Mouse (Mus musculus) testis, postnatal 10 days (tissue): ENCODE measurements at regions not wholly inside any gene's neighbourhood (a gene's known extent, or its start where the extent isn't known, plus 50 kb on each side); places are given as distances from the start of the nearest gene placed in this dataset.

Source experiments
- DNase-seq: peaks from one replicate; pipeline ENCODE4 v3.0.0; 2021; ENCODE audit warnings: low spot score

DNA sequence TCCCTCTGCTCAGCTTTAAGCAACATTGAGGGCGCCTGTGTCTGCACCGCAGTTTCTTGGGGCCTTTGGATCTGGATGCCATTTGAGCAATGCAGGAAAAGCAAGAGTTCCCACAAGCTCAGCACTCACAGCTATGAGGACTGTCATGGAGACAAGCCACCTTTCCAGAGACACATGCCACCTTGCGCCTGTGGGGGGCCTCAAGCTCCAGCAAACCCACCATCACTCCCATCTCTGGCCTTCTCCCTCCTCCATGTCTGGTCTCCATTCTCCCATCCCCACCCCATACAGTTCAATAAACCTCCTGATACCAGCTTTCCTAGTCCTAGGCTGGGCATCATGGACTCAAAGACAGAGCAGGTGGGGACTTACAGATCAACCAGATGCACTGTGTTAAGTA is 97.8 kb downstream of the Wdr11 start:
- DNase-seq, result no peak

- DNase-seq, result no peak
Observed at GRCm38 (mm10) chr7:129690868-129691267, 99.2 kb downstream of the Wdr11 start.

DNA sequence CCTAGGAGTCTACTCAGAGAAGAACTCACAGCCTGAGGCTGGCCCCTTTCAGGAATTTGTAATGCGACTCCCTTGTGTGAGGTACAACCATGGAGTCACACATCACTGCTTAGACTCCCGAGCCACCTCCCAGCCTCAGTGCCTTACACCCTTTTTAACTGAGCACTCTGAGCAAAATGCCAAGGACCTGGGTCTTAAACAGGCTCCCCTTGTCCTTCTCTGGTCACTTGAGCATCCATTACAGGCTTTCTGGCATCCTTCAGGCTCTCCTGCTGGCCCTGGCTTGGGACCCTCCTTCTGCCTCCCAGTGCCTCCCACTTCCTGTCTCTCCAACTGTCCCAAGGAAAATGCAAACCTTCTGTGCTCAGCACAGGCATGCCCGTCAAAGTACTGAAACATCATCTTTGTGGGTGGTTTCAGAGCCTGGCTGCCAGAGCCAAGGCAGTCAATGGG is 100.0 kb downstream of the Wdr11 start:
- no peak for DNase-seq

DNA sequence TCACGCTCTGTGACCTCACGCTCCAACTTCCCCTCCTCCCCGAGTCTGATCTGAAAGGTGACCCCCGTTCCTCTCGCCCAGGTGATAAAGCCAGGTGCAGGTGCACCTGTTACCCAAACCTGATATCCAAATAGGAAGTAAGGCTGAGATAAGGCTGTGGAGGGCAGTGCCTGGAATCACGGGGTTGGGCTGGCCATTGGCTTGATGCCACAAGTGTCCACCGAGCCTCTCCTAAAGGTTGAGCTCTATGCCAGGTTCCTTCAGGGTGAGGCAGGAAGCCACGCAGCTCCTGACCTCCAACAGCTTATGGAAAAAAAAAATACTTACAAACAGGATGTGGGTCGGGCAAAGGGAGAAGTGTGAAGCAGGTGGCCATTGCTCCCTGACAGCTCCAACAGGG is 102.0 kb downstream of the Wdr11 start:
- no peak for DNase-seq

DNA sequence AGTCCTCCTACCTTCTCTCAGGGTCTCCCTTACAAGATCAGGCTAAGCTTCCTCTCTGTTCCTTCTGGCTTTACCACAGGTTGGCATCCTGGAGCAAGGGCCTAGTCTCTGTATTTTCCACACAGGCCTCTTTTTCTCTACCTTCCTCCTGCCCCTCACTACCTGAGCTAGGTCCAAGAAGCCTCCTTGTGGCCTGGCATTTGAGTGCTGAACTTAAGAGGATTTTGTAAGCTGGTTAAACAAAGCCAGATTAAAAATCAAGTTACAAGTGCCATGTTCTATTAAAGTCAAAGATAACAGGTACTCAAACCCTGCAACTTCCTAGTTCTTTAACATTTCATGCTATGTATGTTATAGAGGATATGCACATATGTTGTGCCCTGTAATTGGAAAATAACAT is 102.5 kb downstream of the Wdr11 start:
- no peak for DNase-seq

GRCm38 (mm10) chr7:129699931-129700570 is 108.4 kb downstream of the Wdr11 start:
- DNase-seq, result no peak

DNA sequence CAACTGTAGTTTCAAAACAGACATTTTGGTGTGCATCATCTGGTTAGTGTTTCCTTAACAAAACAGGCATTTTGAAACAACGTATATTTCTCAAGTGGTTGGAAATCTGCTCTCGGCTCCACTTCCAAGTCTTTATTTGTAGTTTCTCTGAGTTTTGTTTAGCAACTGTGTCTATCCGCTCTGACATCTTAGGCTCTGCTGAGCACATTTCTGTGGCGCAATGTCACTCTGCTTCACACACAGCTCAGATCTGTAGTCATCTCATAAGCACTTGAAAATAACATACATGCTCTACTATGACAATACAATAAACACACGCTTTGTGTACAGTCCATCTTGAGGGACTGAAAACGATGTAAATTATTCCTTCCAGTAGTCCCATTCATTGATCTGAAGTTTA is 135.9 kb downstream of the Wdr11 start:
- DNase-seq, result no peak

- DNase-seq, result no peak
Observed at GRCm38 (mm10) chr7:129729709-129730238, 138.1 kb downstream of the Wdr11 start.

GRCm38 (mm10) chr7:129730785-129731352 is 139.2 kb downstream of the Wdr11 start:
- no peak for DNase-seq

DNA sequence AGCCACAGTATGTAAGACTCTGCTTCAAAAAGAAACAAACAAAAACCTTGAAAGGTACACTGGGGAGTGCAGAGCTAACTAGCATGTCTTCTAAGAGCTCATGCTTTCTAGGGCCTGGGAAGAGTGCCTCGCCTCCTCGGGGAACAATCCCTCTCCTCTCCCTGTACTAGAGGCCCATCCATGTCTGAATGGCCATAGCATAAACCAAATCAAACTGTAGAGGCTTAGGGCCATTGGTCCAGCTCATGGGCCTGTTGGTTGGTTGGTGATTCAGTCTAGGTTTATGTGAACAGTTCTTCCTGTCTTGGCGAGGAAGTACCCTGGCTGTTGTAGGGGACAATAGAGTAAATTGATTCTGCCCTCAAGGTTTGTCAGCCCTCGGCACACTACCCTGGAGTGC is 151.0 kb downstream of the Wdr11 start:
- no peak for DNase-seq

- DNase-seq, result no peak
Observed at GRCm38 (mm10) chr7:129743955-129744666, 152.4 kb downstream of the Wdr11 start.

- DNase-seq, result no peak
Observed at GRCm38 (mm10) chr7:129746639-129747038, 155.0 kb downstream of the Wdr11 start.

DNA sequence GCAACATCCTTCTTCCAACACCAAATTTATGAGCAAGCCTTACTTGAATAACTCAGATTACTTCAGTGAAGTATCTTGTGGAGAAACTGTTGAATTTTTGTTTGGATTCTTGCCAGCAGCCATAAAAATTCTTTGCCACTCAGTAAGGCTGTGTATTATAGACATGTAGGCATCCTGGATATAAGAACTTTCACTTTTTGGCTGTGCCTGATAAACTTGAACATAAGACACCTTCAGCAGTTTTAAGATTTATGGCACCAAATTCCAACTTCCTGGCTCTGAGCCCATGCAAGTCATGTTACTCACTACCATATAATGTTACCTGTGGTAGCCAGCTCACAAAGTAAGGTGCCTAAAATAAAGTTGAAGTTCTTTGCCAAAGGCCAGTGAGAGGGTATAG is 159.3 kb downstream of the Wdr11 start:
- DNase-seq, result no peak

- no peak for DNase-seq
Observed at GRCm38 (mm10) chr7:129754737-129755136, 163.1 kb downstream of the Wdr11 start.

DNA sequence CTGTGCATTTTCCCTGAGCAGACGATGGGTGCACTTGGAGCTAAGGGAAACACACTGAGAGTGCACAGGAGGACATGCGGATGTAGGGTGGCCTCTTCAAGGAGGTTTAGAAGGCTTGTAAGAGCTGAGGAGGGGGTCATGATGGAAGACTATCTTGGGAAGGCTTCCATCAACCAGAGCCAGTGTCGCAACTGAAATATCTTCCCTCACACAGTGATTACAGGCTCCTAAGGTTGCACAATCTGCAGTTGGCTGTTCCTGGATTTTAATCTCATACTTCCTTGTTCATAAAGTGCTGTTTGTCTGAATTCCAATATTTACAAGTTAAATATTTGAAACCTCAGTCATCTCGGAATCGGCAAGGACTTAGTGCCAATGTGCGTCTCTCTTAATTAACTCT is 164.5 kb downstream of the Wdr11 start:
- no peak for DNase-seq

GRCm38 (mm10) chr7:129759848-129760247 is 168.2 kb downstream of the Wdr11 start:
- no peak for DNase-seq

- no peak for DNase-seq
Observed at GRCm38 (mm10) chr7:129760386-129760785, 168.7 kb downstream of the Wdr11 start.

DNA sequence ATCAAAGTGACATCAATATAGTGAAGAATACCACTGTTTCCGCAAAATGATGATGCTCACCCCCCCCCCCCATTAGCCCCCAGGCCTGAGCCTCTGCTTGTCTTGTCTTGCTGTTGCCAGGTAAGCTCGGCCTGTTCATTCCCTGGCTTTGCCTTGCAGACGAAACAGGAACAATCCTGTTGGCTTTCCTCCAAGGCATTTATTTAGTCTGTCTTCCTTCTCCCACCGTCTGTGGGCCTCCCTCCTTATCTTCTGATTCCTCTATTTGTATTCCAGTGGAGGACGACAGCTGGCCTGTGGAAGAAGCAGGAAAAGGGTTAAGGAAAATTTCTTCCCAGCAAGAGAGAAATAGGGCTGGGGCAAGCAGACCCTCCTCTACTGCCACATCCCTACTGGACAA is 172.1 kb downstream of the Wdr11 start:
- DNase-seq, result peak; percentile 3

GRCm38 (mm10) chr7:129764456-129764970 is 172.8 kb downstream of the Wdr11 start:
- peak; percentile 25 for DNase-seq

DNA sequence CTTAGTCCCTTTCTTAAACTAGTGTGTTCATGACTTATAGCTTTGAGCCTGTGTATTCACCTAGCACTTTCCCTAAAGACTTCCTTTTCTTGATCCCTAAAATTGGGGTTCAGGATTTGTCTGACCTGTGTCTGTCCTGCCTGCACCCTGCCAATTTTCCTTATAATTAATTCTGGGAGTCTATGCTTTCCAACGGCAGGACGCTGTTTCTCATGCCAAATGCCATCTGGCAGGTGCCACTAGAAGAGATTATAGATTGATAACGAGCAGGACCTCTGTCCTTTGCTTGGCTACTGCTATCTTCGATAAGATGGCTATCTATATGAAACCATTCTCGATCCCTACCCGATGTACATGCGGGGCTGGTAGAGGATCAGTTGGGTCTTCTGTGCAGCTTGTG is 174.0 kb downstream of the Wdr11 start:
- no peak for DNase-seq

- peak; percentile 16 for DNase-seq
Observed at GRCm38 (mm10) chr7:129766087-129766834, 174.6 kb downstream of the Wdr11 start.

- DNase-seq, result peak; percentile 4
Observed at GRCm38 (mm10) chr7:129769673-129770072, 178.0 kb downstream of the Wdr11 start.
